Mouse (Mus musculus): ENCODE data around the gene Actr5. TPM values are rescaled to one million over a fixed set of nuclear protein-coding genes. Genes with fewer than 3 reads are reported as not detected.

The Actr5 gene
- polyA plus RNA-seq, 1 experiment = 3.5 TPM

- Histone ChIP-seq H3K27ac (replicated peaks; ENCODE audit: low read depth, low read length) (peak overlapping the region; percentile 10; the same call in 1 of the 2 replicates), H3K4me1 (ENCODE audit: control insufficient read depth, insufficient read depth, insufficient read length, low read length) (peaks cover 29% of the 10 kb centered on the region)
Observed at GRCm38 (mm10) chr2:158683038-158683413, 58.3 kb downstream of the Actr5 start.

GRCm38 (mm10) chr2:158684247-158684843, 59.7 kb downstream of the Actr5 start:
- Histone ChIP-seq H3K4me1 (ENCODE audit: control insufficient read depth, insufficient read depth, insufficient read length, low read length) (peaks cover 39% of the 10 kb centered on the region), H3K27ac (replicated peaks; ENCODE audit: low read depth, low read length) (peak overlapping the region; percentile 31; the same call in 1 of the 2 replicates), H3K4me3 (ENCODE audit: insufficient read depth, low read depth, low read length) (no peak overlapping the region)

More at GRCm38 (mm10) chr2:158683038-158683413, 58.3 kb downstream of the Actr5 start:
- H3K4me3 ChIP-seq (ENCODE audit: insufficient read depth, low read depth, low read length) = no peak overlapping the region

- Histone ChIP-seq H3K4me3 (ENCODE audit: insufficient read depth, low read depth, low read length) (no peak overlapping the region), H3K27ac (replicated peaks; ENCODE audit: low read depth, low read length) (0 out of 2 replicates have a peak overlapping the region, but pooled peaks have one; percentile 31), H3K4me1 (ENCODE audit: control insufficient read depth, insufficient read depth, insufficient read length, low read length) (peaks cover 45% of the 10 kb centered on the region)
Observed at GRCm38 (mm10) chr2:158684910-158685309, 60.2 kb downstream of the Actr5 start.

GRCm38 (mm10) chr2:158686394-158686793, 61.7 kb downstream of the Actr5 start:
- no peak overlapping the region for H3K4me3 ChIP-seq (ENCODE audit: insufficient read depth, low read depth, low read length)
- H3K4me1 ChIP-seq (ENCODE audit: control insufficient read depth, insufficient read depth, insufficient read length, low read length) = peaks cover 47% of the 10 kb centered on the region
- no peak overlapping the region for H3K27ac ChIP-seq (replicated peaks; ENCODE audit: low read depth, low read length)

GRCm38 (mm10) chr2:158687804-158688241, 63.1 kb downstream of the Actr5 start:
- H3K27ac ChIP-seq (replicated peaks; ENCODE audit: low read depth, low read length) = peak overlapping the region; percentile 96
- no peak overlapping the region for H3K4me3 ChIP-seq (ENCODE audit: insufficient read depth, low read depth, low read length)
- H3K4me1 ChIP-seq (ENCODE audit: control insufficient read depth, insufficient read depth, insufficient read length, low read length) = peaks cover 39% of the 10 kb centered on the region

Other genes starting within 250 kb of the Actr5 start
- 0.91 and 4.4 TPM in 2 replicates for gene Snhg11, start 249.2 kb upstream of the Actr5 start, polyA plus RNA-seq (2012; ENCODE audit: insufficient read depth, insufficient read length, missing spikeins)
- gene Ralgapb, start 215.0 kb upstream of the Actr5 start, polyA plus RNA-seq (2012; ENCODE audit: insufficient read depth, insufficient read length, missing spikeins) = 16.9 and 18.8 TPM in 2 replicates
- gene Adig, start 122.3 kb upstream of the Actr5 start, polyA plus RNA-seq (2012; ENCODE audit: insufficient read depth, insufficient read length, missing spikeins) = 567 and 679 TPM in 2 replicates
- not detected in 2 replicates for gene Arhgap40, start 112.1 kb upstream of the Actr5 start, polyA plus RNA-seq (2012; ENCODE audit: insufficient read depth, insufficient read length, missing spikeins)
- gene Slc32a1, start 14.1 kb upstream of the Actr5 start, polyA plus RNA-seq (2012; ENCODE audit: insufficient read depth, insufficient read length, missing spikeins) = not detected in 2 replicates
- gene Ppp1r16b, start 40.5 kb downstream of the Actr5 start, polyA plus RNA-seq (2012; ENCODE audit: insufficient read depth, insufficient read length, missing spikeins) = 1.1 and 2.3 TPM in 2 replicates
- gene Fam83d, start 143.2 kb downstream of the Actr5 start, polyA plus RNA-seq (2012; ENCODE audit: insufficient read depth, insufficient read length, missing spikeins) = not detected in 2 replicates
- 4.1 and 8.0 TPM in 2 replicates for gene Dhx35, start 169.9 kb downstream of the Actr5 start, polyA plus RNA-seq (2012; ENCODE audit: insufficient read depth, insufficient read length, missing spikeins)

Measured in brown adipose tissue, adult 24 weeks (tissue).